Mouse (Mus musculus) E14TG2a.4 (cell line): Measurements from ENCODE around the gene Dapp1.

Experiments used
- CTCF ChIP-seq: conservative IDR thresholded peaks from 2 replicates; pipeline ENCODE4 v1.5.1; 2014; ENCODE audit warnings: low read length
- NANOG ChIP-seq: IDR thresholded peaks from 2 replicates; pipeline ENCODE4 v1.6.1; 2014; ENCODE audit warnings: borderline replicate concordance, low read length, mixed read lengths
- POU5F1 ChIP-seq: IDR thresholded peaks from 2 replicates; pipeline ENCODE4 v1.6.1; 2014; ENCODE audit warnings: low read length, borderline replicate concordance

DNA sequence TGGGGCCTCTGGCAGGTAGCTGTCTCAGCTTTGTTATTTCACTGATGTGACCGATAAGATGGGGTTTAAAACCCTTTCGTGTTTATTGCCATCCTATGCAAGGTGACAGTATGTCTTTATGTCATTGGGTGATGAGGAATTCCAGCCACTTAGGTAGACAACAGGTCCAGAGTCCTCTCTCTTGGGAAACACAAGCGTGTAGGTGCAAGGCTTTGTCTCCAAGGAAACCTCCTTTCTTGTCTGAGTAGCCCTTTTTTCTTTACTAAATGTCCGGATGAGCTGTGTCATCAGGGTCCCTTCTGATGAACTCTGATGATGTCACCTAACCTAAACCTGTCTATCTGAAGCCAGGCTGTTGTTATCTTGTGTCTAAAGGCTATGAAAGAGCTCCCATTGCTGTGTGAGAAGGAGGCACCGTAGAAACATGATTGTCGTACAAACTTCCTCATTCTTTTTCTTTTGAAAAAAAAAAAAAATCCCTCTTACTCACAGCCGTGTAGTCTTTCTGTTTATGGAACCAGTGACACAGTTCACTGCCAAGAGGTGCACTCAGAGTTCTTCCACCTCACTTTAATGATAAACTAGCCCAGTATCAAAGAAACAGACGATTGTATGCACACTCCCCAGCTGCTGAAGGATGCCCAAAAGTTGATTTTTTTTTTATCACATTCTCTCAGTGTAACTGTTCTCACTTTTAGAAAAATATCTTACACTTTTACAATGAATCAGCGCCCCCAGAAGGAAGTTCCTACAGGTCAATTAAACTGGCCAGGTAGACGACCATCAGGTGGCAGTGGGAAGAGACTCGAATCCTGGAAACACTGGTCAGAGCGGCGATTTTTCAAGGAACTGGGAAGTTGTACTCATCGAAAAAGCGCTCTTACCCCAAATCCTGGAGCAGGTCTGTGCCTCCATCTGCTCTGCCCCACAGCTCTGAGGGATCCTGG lies 637 bp downstream of the Dapp1 start:
- TF ChIP-seq CTCF, result no peak
- TF ChIP-seq POU5F1, result no peak
- no peak for TF ChIP-seq NANOG
